Mouse (Mus musculus) spleen, adult 2 months (tissue): ENCODE data around the gene Prdx6b. TPM values are rescaled to one million over a fixed set of nuclear protein-coding genes. Genes with fewer than 3 reads are reported as not detected.
A peak's percentile ranks its signal among the peaks of the same experiment; 100 is the strongest.

Experiments used
- DNase-seq, 2 experiments: peaks; one replicate each; pipeline versions ENCODE4 v3.0.0 to v3.0.0-alpha.2; 2012 to 2021; ENCODE audit warnings: low spot score in 2 of 2, low read depth in 1 of 2
- H3K27ac ChIP-seq: fragments of 200-500 bp; 2 replicates; pipeline ENCODE4 v1.5.1; 2012; ENCODE audit warnings: low read length, inconsistent platforms; ENCODE audit not compliant: insufficient read depth
- H3K27me3 ChIP-seq: fragments of 200-500 bp; 2 replicates; pipeline ENCODE4 v1.6.1; 2012; ENCODE audit warnings: mild to moderate bottlenecking, moderate library complexity, low read length, inconsistent platforms; ENCODE audit not compliant: control insufficient read depth, insufficient read depth
- H3K36me3 ChIP-seq: fragments of 200-500 bp; 2 replicates; pipeline ENCODE4 v1.6.1; 2012; ENCODE audit warnings: mild to moderate bottlenecking, low read length, inconsistent platforms; ENCODE audit not compliant: control insufficient read depth, insufficient read depth
- H3K4me1 ChIP-seq: fragments of 200-500 bp; 2 replicates; pipeline ENCODE4 v1.6.1; 2011; ENCODE audit warnings: inconsistent platforms; ENCODE audit not compliant: control insufficient read depth, insufficient read depth, insufficient read length
- H3K4me3 ChIP-seq: fragments of 200-500 bp; 2 replicates; pipeline ENCODE4 v1.5.1; 2011; ENCODE audit warnings: mild to moderate bottlenecking, inconsistent platforms; ENCODE audit not compliant: insufficient read depth, insufficient read length; ENCODE audit errors: extremely low read depth
- CTCF ChIP-seq: fragments of 200-500 bp; IDR thresholded peaks from 2 replicates; pipeline ENCODE4 v1.5.1; 2011; ENCODE audit warnings: mild to moderate bottlenecking, inconsistent platforms; ENCODE audit not compliant: insufficient read depth, insufficient read length, insufficient replicate concordance; ENCODE audit errors: extremely low read depth
- POLR2A ChIP-seq: fragments of 200-500 bp; IDR thresholded peaks from 2 replicates; pipeline ENCODE4 v1.6.1; 2011; ENCODE audit warnings: low read depth, low read length, inconsistent platforms
- WGBS: fragments of 180-500 bp; shearing (Covaris S2); methylation state at CpG from one replicate; pipeline ENCODE4 v1.1.7; 2018; 5-methylcytosine and 5-hydroxymethylcytosine counted together
- polyA plus RNA-seq: library from polyadenylated mRNA; depleted of rRNA; stranded (reverse); fragments of >200 nt; gene quantifications from 2 replicates; pipeline ENCODE4 v1.2.3, GENCODE M21; 2012; rRNA removed

The Prdx6b gene
- polyA plus RNA-seq, 1 experiment: not detected

GRCm38 (mm10) chr2:80315242-80316161, 23.2 kb downstream of the Prdx6b start, which contains the start of gene Dnajc10:
Dnajc10 (plus strand) TSS chr2:80315466.
- H3K36me3 ChIP-seq: peaks cover 3% of the 10 kb centered on the region
- H3K27me3 ChIP-seq: no peaks in the 10 kb centered on the region
- peak within 1 kb of the TSS; percentile 79 for H3K4me3 ChIP-seq
- peak; percentile 69 to 85 for DNase-seq
- WGBS: under 1% methylated on average over 71 of the region's 72 CpGs
- no peaks in the 10 kb centered on the region; the same call in 1 of the 2 replicates for H3K4me1 ChIP-seq
- peak within 1 kb of the TSS; percentile 88 for H3K27ac ChIP-seq
- TF ChIP-seq CTCF: no peak
- peak; percentile 66 for TF ChIP-seq POLR2A

DNA sequence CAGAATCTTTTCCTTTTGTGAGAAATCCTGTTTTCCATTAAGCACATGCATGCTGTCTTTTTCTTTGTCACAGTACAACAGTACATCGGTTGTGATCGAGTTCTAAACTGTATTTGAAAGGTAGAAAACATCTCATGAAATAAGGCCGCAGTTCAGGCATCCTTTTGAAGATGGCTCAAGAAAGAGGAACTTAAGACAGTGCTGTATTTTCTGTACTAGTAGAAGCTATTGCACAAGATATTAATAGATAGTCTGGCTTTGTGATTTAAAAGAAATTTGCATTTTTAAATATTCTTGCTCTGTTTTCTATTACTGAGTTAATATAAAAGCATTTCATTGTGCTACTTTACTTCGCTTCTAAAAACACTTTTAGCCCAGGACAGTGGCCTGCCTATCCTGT, 30.6 kb downstream of the Prdx6b start:
- no peak overlapping the region for H3K27ac ChIP-seq
- no peaks in the 10 kb centered on the region for H3K4me1 ChIP-seq
- no peak overlapping the region for H3K4me3 ChIP-seq
- peaks cover 20% of the 10 kb centered on the region for H3K36me3 ChIP-seq
- no peaks in the 10 kb centered on the region for H3K27me3 ChIP-seq
- WGBS: 97% methylated on average over 4 of the region's 4 CpGs
- TF ChIP-seq CTCF (no peak), POLR2A (no peak)
- no peak for DNase-seq

GRCm38 (mm10) chr2:80325779-80326178, 33.5 kb downstream of the Prdx6b start:
- Histone ChIP-seq H3K4me3 (no peak overlapping the region), H3K27ac (no peak overlapping the region), H3K36me3 (peaks cover 28% of the 10 kb centered on the region), H3K27me3 (no peaks in the 10 kb centered on the region), H3K4me1 (no peaks in the 10 kb centered on the region)
- WGBS: 95% methylated on average over 2 of the region's 2 CpGs
- TF ChIP-seq POLR2A (no peak), CTCF (no peak)
- no peak for DNase-seq

GRCm38 (mm10) chr2:80327272-80327671, 35.0 kb downstream of the Prdx6b start:
- Histone ChIP-seq H3K36me3 (peaks cover 26% of the 10 kb centered on the region), H3K27ac (no peak overlapping the region), H3K4me1 (no peaks in the 10 kb centered on the region), H3K4me3 (no peak overlapping the region), H3K27me3 (no peaks in the 10 kb centered on the region)
- no peak for DNase-seq
- WGBS: 87% methylated on average over 6 of the region's 6 CpGs
- no peak for TF ChIP-seq POLR2A
- TF ChIP-seq CTCF: no peak

DNA sequence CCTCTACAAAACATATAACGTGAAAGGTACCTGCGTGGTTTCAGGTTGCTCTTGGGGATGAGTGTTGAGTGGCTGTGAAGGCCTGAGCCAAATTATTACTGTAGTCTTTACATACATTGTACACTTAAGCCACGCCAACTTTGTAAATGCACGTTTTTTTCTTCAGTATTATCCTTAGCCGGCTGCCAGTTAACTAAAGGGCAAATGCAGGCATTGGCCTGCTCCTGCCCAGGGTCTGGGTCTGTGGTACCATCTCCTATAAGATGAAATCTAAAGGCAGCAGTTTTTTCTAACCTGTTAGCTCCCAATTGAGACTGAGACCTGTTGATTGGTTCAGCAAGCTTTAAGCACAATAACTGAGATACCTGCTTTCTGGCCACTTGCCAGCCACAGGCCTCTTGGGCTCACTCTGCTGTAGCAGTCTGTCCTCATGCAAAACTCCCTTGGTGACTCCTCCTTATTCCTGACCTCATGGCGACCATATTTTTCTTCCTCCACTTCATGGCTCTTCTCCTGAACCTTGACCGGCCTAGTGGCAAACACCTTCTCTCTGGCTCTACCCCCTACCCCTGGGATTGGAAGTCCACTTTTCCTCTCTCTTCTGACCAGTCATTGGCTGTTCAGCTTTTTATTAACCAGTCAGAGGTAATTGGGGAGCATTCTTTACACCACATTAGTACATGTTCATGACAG, 36.8 kb downstream of the Prdx6b start:
- TF ChIP-seq POLR2A (no peak), CTCF (no peak)
- Histone ChIP-seq H3K36me3 (peaks cover 28% of the 10 kb centered on the region), H3K4me1 (no peaks in the 10 kb centered on the region), H3K27me3 (no peaks in the 10 kb centered on the region), H3K4me3 (no peak overlapping the region), H3K27ac (no peak overlapping the region)
- WGBS: 95% methylated on average over 7 of the region's 7 CpGs
- DNase-seq: no peak

DNA sequence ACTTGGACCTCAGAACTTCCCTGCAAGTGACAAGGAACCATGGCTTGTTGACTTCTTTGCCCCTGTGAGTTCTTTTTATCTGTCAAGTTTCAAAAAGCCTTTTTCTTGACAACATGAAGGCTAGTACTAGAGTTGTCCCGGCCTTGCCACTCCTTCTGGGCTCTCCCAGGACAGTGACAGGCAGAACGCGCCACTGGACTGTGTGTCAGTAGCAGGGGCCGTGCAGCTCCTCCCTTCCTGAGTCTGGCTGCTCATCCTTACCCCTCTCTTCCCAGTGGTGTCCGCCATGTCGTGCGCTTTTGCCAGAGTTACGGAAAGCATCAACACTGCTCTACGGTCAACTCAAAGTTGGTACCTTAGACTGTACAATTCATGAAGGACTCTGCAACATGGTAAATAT, 48.3 kb downstream of the Prdx6b start:
- TF ChIP-seq CTCF (no peak), POLR2A (no peak)
- no peak overlapping the region for H3K4me3 ChIP-seq
- H3K27ac ChIP-seq: no peak overlapping the region
- H3K27me3 ChIP-seq: no peaks in the 10 kb centered on the region
- H3K36me3 ChIP-seq: peaks cover 34% of the 10 kb centered on the region
- no peaks in the 10 kb centered on the region for H3K4me1 ChIP-seq
- DNase-seq: no peak
- WGBS: 96% methylated on average over 9 of the region's 9 CpGs

Other genes with a start within 250 kb of the Prdx6b start
- gene Pde1a, start 163.0 kb upstream of the Prdx6b start, polyA plus RNA-seq: 0.97 and 1.0 TPM in 2 replicates
- 10.3 and 10.6 TPM in 2 replicates for gene Dnajc10, start 23.0 kb downstream of the Prdx6b start, polyA plus RNA-seq
- 8.9 and 13.6 TPM in 2 replicates for gene Frzb, start 155.2 kb downstream of the Prdx6b start, polyA plus RNA-seq